Mouse (Mus musculus): Measurements from ENCODE around the gene Notch1.

GRCm38 (mm10) chr2:26501651-26502141 is 14.8 kb downstream of the Notch1 start:
- TF ChIP-seq CTCF (IDR thresholded peaks at IDR 0.05; ENCODE audit: low read depth, low read length) = no peak
- no peak for TF ChIP-seq POLR2A (IDR thresholded peaks at IDR 0.05; ENCODE audit: extremely low read depth, insufficient read depth, low read length)
